Mouse (Mus musculus) heart, adult 2 months (tissue): ENCODE results near the gene Caly. TPM values are rescaled to one million over a fixed set of nuclear protein-coding genes. Genes with fewer than 3 reads are reported as not detected.

Source experiments
- DNase-seq, 2 experiments: peaks; one replicate each; pipeline ENCODE4 v3.0.0; 2021
- H3K27ac ChIP-seq: fragments of 200-600 bp; 2 replicates; pipeline ENCODE4 v1.8.1; 2022
- H3K27me3 ChIP-seq: fragments of 200-500 bp; 2 replicates; pipeline ENCODE4 v1.6.1; 2012; ENCODE audit warnings: mild to moderate bottlenecking, low read length, inconsistent platforms, mixed read lengths; ENCODE audit not compliant: control insufficient read depth, insufficient read depth
- H3K36me3 ChIP-seq: fragments of 200-500 bp; 2 replicates; pipeline ENCODE4 v1.6.1; 2012; ENCODE audit warnings: low read length, inconsistent platforms; ENCODE audit not compliant: control insufficient read depth, insufficient read depth
- H3K4me1 ChIP-seq: fragments of 200-500 bp; 2 replicates; pipeline ENCODE4 v1.6.1; 2011; ENCODE audit warnings: low read length; ENCODE audit not compliant: control insufficient read depth, insufficient read depth
- H3K4me3 ChIP-seq: fragments of 200-600 bp; 2 replicates; pipeline ENCODE4 v1.8.1; 2022
- H3K79me2 ChIP-seq: fragments of 200-500 bp; replicated peaks from 2 replicates; pipeline ENCODE4 v1.6.1; 2012; ENCODE audit warnings: mild to moderate bottlenecking, inconsistent platforms, low read length, moderate library complexity, mixed read lengths; ENCODE audit not compliant: control insufficient read depth, insufficient read depth
- H3K9ac ChIP-seq: fragments of 200-500 bp; 2 replicates; pipeline ENCODE4 v1.6.1; 2012; ENCODE audit warnings: low read depth, mild to moderate bottlenecking, control low read depth, inconsistent platforms, low read length, mixed read lengths
- CTCF ChIP-seq: fragments of 200-600 bp; IDR thresholded peaks from 2 replicates; pipeline ENCODE4 v1.8.1; 2022; ENCODE audit warnings: antibody characterized with exemption, mild to moderate bottlenecking, moderate library complexity
- EP300 ChIP-seq: fragments of 200-500 bp; IDR thresholded peaks from 2 replicates; pipeline ENCODE4 v1.6.1; 2011; ENCODE audit warnings: low read depth, low read length, control low read depth; ENCODE audit not compliant: insufficient read depth
- POLR2A ChIP-seq: fragments of 200-500 bp; IDR thresholded peaks from 2 replicates; pipeline ENCODE4 v1.6.1; 2011; ENCODE audit warnings: mild to moderate bottlenecking, low read depth, low read length, control low read depth; ENCODE audit not compliant: insufficient read depth
- WGBS: fragments of 180-500 bp; shearing (Covaris S2); methylation state at CpG from one replicate; pipeline ENCODE4 v1.1.7; 2018; 5-methylcytosine and 5-hydroxymethylcytosine counted together
- intact Hi-C: fragments of 180-260 bp; cut with DNase I; formaldehyde crosslinking; loops from one replicate; pipeline ENCODE4 v1.15.1; 2025
- polyA plus RNA-seq: library from polyadenylated mRNA; depleted of rRNA; stranded (reverse); fragments of >200 nt; gene quantifications from 2 replicates; pipeline ENCODE4 v1.2.3, GENCODE M21; 2012
- total RNA-seq, 2 experiments: library from RNA; stranded (reverse); gene quantifications; 2 replicates each; pipeline ENCODE4 v1.2.3; 2021

Caly gene
- total and polyA plus RNA-seq, 3 experiments: 0.10 to 0.23 TPM; not detected in 1

DNA sequence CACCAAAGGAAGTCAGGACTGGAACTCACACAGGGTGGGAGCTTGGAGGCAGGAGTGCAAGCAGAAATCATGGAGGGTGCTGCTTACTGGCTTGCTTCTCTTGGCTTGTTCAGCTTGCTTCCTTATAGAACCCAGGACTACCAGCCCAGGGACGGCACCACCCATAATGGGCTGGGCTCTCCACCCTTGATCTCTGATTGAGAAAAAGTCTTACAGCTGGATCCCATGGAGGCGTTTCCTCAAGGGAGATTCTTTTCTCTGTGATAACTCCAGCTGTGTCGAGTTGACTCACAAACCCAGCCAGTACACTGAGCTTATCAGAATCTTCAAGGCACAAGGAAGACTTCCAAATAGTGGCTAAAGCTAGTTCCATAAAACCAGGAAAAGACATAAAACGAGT lies 40.4 kb upstream of the Caly start:
- TF ChIP-seq POLR2A (no peak), CTCF (no peak), EP300 (no peak)
- intact Hi-C loops: no loop called here
- Histone ChIP-seq H3K79me2 (no peaks in the 10 kb centered on the region), H3K4me1 (peaks cover 3% of the 10 kb centered on the region), H3K27ac (no peak overlapping the region), H3K9ac (no peak overlapping the region), H3K36me3 (no peaks in the 10 kb centered on the region), H3K27me3 (no peaks in the 10 kb centered on the region), H3K4me3 (no peak overlapping the region)
- WGBS: 18% methylated on average over 4 of the region's 4 CpGs
- no peak for DNase-seq

DNA sequence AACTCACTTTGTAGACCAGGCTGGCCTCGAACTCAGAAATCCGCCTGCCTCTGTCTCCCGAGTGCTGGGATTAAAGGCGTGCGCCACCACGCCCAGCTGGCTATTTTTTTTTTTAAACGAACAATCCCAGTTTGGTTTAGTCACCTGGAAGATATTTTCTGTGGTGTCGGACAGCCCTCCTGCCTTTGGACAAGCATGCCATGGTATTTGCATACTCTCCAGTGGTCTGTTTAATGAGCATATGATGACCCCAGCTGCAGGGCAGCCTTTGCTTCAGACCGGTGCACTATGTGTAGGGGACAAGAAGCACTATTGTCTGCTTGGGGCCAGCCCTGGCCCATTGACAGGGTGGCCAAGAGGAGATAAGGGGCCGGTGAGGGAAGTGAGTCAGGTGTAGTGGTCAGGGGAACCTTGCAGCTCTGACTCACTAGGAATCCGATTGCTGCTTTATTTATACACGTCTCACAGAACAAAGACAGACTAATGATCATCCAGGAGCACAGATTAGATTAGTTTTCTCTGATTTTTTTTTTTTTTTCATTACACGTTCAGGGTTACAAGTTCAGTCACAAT lies 39.1 kb upstream of the Caly start:
- no peak overlapping the region for H3K27ac ChIP-seq
- H3K79me2 ChIP-seq: no peaks in the 10 kb centered on the region
- DNase-seq: no peak
- TF ChIP-seq POLR2A (no peak), CTCF (no peak), EP300 (no peak)
- peaks cover 3% of the 10 kb centered on the region for H3K4me1 ChIP-seq
- no peak overlapping the region for H3K9ac ChIP-seq
- 0 out of 2 replicates have a peak, but pooled peaks cover 1% of the 10 kb centered on the region for H3K36me3 ChIP-seq
- intact Hi-C loops: no loop called here
- H3K4me3 ChIP-seq: no peak overlapping the region
- 65% methylated on average over 13 of the region's 13 CpGs for WGBS
- H3K27me3 ChIP-seq: no peaks in the 10 kb centered on the region

DNA sequence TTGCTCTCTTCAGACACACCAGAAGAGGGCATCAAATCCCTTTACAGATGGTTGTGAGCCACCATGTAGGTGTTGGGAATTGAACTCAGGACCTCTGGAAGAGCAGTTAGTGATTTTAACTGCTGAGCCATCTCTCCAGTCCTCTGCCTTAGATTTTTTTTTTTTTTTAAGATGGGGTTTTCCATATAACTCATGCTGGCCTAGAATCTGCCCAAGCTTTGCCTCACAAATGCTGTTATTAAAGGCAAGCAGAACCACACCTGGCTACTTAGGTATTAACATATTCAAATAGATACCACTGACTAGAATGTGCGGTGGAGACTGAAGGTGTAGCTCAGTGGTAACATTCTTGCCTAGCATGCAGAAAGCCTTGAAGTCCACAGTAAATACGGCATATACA lies 38.1 kb upstream of the Caly start:
- Histone ChIP-seq H3K79me2 (no peaks in the 10 kb centered on the region), H3K27me3 (no peaks in the 10 kb centered on the region), H3K4me3 (no peak overlapping the region), H3K36me3 (0 out of 2 replicates have a peak, but pooled peaks cover 1% of the 10 kb centered on the region), H3K27ac (no peak overlapping the region), H3K9ac (no peak overlapping the region), H3K4me1 (peaks cover 1% of the 10 kb centered on the region; the same call in 1 of the 2 replicates)
- TF ChIP-seq CTCF (no peak), POLR2A (no peak), EP300 (no peak)
- intact Hi-C loops: no loop called here
- 91% methylated on average over 2 of the region's 2 CpGs for WGBS
- no peak for DNase-seq

DNA sequence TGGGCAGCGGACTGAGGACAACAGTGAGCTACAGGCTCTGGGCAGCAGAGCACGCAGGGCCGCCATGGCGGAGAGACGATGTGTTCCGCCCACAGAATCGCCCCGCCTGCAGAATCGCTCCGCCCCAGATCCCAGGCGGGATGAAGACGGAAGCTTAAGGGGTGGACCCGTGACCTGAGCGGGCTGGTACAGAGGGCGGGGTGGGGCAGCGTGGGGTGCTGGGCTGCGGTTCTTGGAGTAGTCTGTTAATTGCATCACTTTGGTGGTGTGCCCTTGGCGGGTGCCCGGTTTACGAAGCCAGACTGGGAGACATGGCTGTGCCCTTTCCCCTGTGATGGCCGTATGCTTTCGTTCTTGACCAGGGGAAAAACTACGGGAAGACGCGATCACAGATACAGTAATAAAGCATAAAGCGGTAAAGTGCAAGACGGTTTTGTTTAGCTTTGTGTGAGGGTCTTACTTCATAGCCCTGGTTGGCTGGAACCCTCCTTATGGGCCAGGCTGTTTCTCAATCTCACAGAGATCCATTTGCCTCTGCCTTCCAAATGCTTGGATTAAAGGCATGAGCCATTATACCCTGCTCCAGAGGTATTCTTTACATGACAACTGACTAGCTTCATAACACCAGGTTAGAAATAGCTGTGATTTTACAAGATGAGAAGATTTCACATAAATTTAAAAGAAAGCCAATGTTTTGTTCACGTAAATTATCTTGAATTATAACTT lies 34.1 kb upstream of the Caly start, which contains the start of gene Echs1:
Echs1 (minus strand) TSS at position 148 of the 726 bp plus-strand sequence.
- Histone ChIP-seq H3K4me3 (peak within 1 kb of the TSS; percentile 98), H3K79me2 (no peaks in the 10 kb centered on the region; the same call in 1 of the 2 replicates), H3K27me3 (no peaks in the 10 kb centered on the region), H3K27ac (peak within 1 kb of the TSS; percentile 97), H3K4me1 (no peaks in the 10 kb centered on the region; the same call in 1 of the 2 replicates), H3K9ac (peak within 1 kb of the TSS; percentile 88), H3K36me3 (0 out of 2 replicates have a peak, but pooled peaks cover 1% of the 10 kb centered on the region)
- intact Hi-C loops: loop anchor here (1.0 to 2.0 kb wide), 3 partner anchors 9 to 21 kb away; partner anchors contain the start of genes Fuom and Mtg1
- peak; percentile 93 to 95 for DNase-seq
- peak; percentile 64; the same call in 1 of the 2 replicates for TF ChIP-seq EP300
- TF ChIP-seq CTCF: no peak
- peak; percentile 91 for TF ChIP-seq POLR2A
- 3% methylated on average over 28 of the region's 28 CpGs for WGBS

DNA sequence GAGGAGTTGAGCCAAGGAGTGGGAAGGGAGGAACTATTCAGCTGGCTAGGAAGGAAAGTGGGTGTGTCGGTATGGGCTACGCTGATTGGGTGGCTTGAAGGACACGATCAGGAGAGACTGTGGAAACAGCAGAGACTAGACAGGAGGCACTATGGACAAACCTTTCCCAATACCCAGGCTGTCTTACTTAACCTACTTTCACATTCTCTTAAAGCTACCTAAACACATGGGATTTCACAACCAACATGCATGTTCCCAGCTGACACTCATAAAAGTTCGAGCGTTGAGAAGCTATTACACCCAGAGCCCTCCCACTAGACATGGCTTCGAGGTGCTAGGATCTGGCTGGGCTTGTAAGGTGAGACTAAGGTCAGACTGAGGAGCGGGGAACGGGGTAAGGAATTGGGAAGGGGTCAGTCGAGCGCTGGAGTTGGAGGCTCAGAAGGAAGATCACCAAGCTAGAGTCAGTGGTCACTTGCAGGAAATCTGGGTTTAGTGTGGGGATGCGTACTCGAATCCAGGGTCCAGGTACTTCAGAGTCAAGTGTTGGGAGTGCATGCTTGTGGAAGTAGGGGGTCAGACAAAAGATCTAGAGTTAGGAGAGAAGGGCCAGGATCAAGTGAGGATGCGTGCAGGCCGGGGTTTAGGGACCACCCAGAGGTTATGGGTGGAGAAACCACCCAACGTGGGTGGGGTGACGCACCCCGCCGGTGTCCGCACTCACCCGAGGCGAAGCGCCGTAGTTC lies 33.4 kb upstream of the Caly start, which contains the start of gene Paox:
Paox (plus strand) TSS at position 217 of the 746 bp plus-strand sequence.
- DNase-seq: peak; percentile 54 to 75
- TF ChIP-seq CTCF (no peak), EP300 (0 out of 2 replicates have a peak, but pooled peaks have one; percentile 38), POLR2A (peak; percentile 65)
- WGBS: under 1% methylated on average over 23 of the region's 23 CpGs
- 0 out of 2 replicates have a peak, but pooled peaks cover 1% of the 10 kb centered on the region for H3K36me3 ChIP-seq
- no peaks in the 10 kb centered on the region for H3K27me3 ChIP-seq
- H3K4me3 ChIP-seq: peak within 1 kb of the TSS; percentile 98
- H3K79me2 ChIP-seq: no peaks in the 10 kb centered on the region; the same call in 1 of the 2 replicates
- intact Hi-C loops: loop anchor here (1.0 to 2.0 kb wide), 2 partner anchors 13 to 22 kb away; partner anchors contain the start of genes Fuom and Mtg1
- H3K9ac ChIP-seq: peak within 1 kb of the TSS; percentile 88
- H3K4me1 ChIP-seq: no peaks in the 10 kb centered on the region; the same call in 1 of the 2 replicates
- peak within 1 kb of the TSS; percentile 97 for H3K27ac ChIP-seq
